Mouse (Mus musculus): ENCODE measurements around the gene Gramd1b.
A peak's percentile ranks its signal among the peaks of the same experiment; 100 is the strongest.

Gramd1b gene

DNA sequence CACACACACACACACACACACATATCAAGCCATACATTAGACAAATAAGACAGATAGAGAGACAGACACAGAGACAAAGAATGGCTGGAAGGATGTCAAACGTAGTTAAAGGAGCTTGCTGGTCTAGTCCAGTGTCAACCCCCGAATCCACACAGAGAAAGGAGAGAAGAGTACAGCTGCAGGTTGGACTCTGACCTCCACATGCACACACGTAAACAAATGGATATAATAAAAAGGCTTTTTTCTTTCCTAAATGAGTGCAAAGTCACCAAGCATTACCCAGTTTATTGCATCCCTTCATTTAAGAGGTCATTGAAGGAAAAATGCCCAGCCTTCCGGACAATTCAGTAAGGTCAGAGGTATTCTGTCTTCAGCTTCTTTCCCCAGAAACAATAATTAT lies 161.0 kb downstream of the Gramd1b start:
- DNase-seq (ENCODE audit: low spot score in 2 of 2) = no peak

- DNase-seq (ENCODE audit: low spot score in 2 of 2) = no peak
Observed at GRCm38 (mm10) chr9:40366795-40367194, 164.4 kb downstream of the Gramd1b start.

DNA sequence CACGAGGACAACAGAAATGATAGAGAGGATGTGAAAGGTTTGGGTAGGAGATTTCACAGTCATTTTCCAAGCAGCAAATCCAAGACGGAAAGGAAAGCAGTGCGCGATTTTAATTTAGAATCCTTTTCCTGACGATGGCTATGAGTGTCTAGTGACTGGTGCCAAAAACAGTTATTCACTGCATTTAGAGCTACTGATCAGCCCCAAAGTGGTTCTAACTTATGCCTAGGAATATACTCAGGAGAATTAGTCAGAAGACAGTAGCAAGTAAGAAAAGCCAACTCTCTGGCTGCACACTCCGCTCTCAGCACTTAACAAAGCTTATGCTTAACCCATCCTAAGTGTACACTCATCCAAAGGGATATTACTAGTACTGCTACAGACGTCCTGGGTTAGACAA lies 166.9 kb downstream of the Gramd1b start:
- no peak for DNase-seq (ENCODE audit: low spot score in 2 of 2)

DNA sequence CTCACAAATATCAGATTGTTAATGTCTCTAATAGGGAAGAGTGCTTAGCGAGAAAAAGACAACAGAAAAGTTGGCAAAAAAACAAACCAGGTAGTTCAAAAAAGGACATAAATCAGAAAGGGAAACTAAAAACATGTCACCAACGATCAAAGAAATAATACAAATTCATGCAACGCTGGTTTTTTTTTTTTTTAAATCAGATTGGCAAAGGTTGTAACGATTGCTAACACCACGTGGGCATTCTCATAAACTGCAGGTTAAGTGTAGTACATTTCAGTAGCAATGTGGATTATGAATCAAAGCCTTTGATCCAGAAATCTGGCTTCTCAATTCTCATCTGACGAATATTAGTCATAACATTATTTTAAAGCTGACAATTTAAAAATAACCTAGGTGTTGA lies 169.2 kb downstream of the Gramd1b start:
- no peak for DNase-seq (ENCODE audit: low spot score in 2 of 2)

- no peak for DNase-seq (ENCODE audit: low spot score in 2 of 2)
Observed at GRCm38 (mm10) chr9:40358408-40358896, 172.7 kb downstream of the Gramd1b start.

DNA sequence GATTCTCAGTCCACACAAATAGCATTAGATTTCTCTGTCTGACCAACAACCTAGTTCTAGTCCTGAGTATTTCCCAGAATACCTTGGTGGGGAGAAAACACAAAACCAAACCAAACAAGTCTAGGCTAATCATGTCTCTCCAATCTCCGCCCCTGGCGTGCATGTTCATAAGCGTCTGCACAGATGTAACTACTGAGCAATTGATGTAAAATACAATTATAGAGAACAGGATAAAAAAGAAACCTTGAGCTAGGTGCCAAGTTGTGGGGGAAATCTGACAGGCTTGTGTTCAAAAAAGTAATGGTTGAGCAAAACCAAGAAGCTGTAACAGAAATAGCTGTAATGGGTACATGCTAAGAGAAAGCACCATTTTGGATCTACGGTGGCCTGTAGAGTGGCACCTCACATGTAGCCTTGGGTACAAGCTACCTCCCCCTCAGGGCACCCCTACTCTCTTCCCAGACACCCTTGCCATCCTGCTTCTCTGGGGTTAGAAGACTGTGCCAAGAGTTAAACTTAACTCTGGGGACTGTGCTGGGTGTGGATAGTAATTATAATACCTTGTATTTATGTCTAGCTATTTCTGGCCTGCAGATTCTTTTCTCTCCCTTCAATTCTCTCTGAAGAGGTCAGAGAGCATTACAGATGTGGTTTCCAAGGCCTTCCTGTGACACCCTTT lies 174.3 kb downstream of the Gramd1b start:
- no peak for DNase-seq (ENCODE audit: low spot score in 2 of 2)

GRCm38 (mm10) chr9:40356368-40356767 lies 174.8 kb downstream of the Gramd1b start:
- DNase-seq (ENCODE audit: low spot score in 2 of 2) = no peak

GRCm38 (mm10) chr9:40355406-40355805 lies 175.8 kb downstream of the Gramd1b start:
- no peak for DNase-seq (ENCODE audit: low spot score in 2 of 2)

- DNase-seq (ENCODE audit: low spot score in 2 of 2) = no peak
Observed at GRCm38 (mm10) chr9:40353596-40353995, 177.6 kb downstream of the Gramd1b start.

GRCm38 (mm10) chr9:40350640-40351039 lies 180.5 kb downstream of the Gramd1b start:
- peak in 1 of 2 experiments; percentile 60 for DNase-seq (ENCODE audit: low spot score in 2 of 2)

DNA sequence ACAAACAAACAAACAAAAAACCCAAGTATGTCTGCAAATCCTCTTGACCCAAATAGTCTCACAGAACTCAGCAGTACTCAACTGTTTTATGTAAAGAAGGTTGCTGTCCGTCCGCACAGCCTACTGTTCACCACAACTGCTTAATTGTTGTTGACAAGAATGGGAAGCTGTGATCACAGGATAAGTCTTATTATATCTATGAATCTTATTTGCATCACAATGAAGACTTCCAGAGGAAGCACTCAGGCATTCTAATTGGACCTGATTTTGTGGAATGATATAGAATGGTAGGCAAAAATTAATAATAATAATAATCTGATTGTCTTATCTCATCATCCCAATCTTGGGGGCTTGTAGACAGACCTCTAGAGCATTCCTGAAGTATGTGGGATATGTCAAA lies 181.1 kb downstream of the Gramd1b start:
- DNase-seq (ENCODE audit: low spot score in 2 of 2) = no peak

DNA sequence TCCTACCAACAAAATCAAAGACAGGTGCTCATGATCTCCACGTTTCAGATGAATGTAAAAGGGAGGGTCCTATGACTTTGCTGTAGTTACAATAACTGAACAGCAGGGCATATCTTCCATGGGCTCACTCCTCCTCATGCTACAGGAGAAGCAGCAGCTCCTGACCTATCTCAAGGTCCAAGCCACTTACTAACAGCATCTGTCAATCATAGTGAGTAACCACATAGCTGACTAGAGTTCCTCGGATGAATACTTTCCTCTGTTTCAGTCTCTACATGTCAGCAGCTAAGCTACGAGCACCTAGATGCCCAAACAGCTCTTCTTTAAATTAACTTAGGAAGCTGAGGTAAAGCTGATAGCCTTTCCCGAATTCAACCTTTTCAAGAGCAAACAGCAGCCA lies 181.6 kb downstream of the Gramd1b start:
- DNase-seq (ENCODE audit: low spot score in 2 of 2) = no peak

- no peak for DNase-seq (ENCODE audit: low spot score in 2 of 2)
Observed at GRCm38 (mm10) chr9:40348714-40349233, 182.4 kb downstream of the Gramd1b start.

DNA sequence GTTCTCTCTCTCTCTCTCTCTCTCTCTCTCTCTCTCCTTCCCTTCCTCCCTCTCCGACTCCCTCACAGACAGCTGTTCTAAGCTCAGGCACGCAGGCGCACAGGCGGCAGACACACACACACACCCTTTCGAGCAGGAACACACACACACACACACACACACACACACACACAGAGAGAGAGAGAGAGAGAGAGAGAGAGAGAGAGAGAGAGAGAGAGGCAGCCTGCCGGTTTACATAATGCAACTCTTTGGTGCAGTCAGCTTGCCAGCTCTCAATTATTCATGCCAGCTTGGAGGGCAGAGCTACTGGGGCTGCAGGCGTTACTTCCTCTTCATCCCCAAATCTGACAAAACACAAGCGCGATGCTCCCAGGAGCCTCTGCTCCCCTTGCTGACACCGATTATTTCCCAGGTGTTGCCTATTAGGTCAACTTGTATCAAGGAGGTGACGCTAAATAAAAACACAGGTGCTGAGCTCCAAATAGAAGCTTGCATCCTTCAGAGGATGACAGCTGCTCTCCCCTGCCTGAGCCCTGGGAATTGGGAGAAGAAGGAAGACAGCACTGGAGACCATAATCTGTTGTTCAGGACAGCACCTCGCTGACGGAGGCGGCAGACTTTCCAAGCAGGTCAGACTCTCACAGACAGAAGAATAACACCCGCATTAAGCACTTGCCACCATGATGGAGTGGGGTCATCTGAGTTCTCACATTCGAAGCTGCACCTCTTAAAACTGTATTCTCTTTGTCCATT lies 184.8 kb downstream of the Gramd1b start:
- DNase-seq (ENCODE audit: low spot score in 2 of 2) = peak; percentile 67 to 80

DNA sequence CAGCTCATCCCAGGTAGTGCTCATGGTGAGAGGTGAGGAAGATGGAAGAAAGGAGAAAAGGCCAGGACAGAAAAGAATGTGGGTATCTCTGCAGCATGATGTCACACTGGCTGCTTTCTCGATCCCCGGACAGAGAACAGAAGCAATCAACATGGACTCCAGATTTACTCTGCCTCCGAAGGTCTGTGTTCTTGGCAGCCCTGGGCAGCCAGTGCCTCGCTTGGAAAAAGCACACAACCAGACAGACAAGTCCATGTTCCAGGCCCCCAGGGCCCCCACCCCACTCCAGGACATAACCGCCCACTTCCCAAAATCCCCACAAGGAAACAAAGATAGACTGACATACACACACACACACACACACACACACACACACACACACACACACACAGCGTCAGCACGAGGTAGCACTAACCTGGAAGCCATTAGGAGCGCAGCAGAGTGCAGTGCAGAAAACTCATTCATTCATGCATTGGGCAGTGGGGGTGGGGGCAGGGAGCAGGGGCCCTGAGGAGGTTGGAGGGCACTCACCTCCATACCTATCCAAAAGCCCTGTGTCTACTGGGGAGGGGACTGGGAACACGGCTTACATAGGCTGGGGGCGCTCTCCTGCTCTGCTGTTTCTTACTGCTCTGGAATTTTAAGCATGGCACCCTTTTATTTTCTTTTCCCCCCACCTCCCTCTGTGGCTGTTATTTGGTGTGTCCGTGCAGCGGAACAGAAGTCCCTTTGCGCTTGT lies 185.5 kb downstream of the Gramd1b start:
- peak in 1 of 2 experiments; percentile 65 for DNase-seq (ENCODE audit: low spot score in 2 of 2)

GRCm38 (mm10) chr9:40344801-40345492 lies 186.2 kb downstream of the Gramd1b start:
- DNase-seq (ENCODE audit: low spot score in 2 of 2) = no peak

DNA sequence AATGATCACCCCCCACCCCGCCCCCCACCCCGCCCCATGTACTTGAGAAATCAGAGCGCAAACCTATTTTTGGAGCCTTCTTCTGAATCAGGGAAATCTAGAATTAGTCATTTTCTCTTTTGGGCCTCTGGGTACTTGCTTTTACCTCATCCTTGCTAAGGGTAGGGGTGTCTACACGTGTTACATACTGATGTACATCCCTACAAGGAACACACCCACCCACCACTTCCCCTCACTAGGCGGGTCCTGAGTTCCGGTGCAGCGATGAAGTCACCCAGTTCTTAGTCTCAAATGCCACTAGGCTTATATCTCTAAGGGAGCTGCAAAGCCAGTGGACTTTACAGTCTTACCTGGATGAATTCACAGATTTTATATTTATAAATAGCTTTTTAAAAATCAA lies 187.4 kb downstream of the Gramd1b start:
- DNase-seq (ENCODE audit: low spot score in 2 of 2) = no peak

DNA sequence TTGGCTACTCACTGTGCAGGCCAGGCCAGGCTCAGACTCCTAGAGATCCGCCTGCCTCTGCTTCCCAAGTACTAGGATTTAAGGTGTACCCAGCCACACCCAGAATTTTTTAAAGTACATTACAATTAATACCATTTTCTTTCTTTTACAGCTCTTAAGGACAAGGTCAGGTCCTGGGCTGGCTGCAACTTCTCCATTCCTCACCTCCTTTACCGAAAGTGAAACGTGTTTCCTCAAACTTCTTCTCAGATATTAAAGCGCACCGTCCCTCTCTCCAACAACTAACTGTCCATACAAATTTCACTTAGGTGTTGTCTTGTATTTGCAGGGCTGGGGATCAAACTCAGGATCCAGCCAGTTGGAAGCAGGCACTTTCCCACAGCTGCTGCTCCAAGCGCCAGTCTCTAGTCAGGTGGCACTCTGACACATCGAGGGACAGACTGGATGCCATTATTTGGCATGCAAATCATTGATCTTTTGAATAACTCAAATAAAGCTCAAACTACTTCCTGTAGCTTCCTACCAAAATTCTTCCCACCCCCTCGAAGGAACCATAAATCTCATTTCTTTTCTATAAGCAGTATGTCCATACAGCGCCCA lies 188.0 kb downstream of the Gramd1b start:
- DNase-seq (ENCODE audit: low spot score in 2 of 2) = no peak

- DNase-seq (ENCODE audit: low spot score in 2 of 2) = no peak
Observed at GRCm38 (mm10) chr9:40342101-40342500, 189.1 kb downstream of the Gramd1b start.

- DNase-seq (ENCODE audit: low spot score in 2 of 2) = no peak
Observed at GRCm38 (mm10) chr9:40339578-40339977, 191.6 kb downstream of the Gramd1b start.

DNA sequence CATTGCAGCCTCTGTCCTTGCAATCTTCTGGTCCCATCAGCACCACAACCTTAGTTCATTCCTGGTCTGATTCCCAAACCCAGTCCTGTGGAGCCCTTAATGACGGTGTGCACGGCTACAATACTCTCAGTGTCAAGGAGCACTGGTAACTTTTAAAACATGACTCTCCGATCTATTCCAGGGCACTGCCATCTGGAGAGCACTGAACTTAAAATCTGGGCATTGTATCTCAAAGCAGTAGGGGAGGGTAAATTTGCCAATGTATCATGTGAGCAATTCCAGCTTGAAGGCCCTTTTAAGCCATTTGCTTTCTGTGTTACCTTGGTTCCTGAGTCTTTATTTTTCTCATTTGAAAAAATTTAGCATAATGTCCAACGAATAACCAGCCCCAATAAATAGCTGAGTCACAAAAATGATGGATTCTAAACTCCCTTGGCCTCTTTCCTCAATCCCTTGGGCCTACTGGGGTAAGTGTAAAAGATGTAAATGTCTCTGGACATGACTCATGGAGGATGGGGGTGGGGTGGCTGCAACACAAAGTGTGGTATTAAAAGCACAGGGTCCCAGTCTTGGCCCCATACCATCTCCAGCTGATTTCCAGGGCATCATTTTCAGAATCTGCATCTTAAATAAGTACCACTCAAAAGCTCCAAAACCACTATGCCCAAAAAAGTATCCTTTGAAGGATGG lies 193.9 kb downstream of the Gramd1b start:
- no peak for DNase-seq (ENCODE audit: low spot score in 2 of 2)

Measured in frontal cortex, postnatal 10 days (tissue).